Mouse (Mus musculus): ENCODE results near the gene Prps1. TPM values are rescaled to one million over a fixed set of nuclear protein-coding genes. Genes with fewer than 3 reads are reported as not detected.

Prps1 gene
- polyA plus RNA-seq, 2 experiments: 25.4 to 45.1 TPM

- Histone ChIP-seq H3K4me1 (ENCODE audit: control insufficient read depth, insufficient read depth, low read length) (no peaks in the 10 kb centered on the region), H3K27ac (replicated peaks; ENCODE audit: low read depth, low read length) (no peak overlapping the region), H3K9me3 (ENCODE audit: control insufficient read depth, low read length) (no peaks in the 10 kb centered on the region), H3K9ac (ENCODE audit: low read depth, low read length, severe bottlenecking) (no peak overlapping the region), H3K4me2 (replicated peaks; ENCODE audit: low read depth, low read length, severe bottlenecking) (no peak overlapping the region), H3K4me3 (replicated peaks; ENCODE audit: low read length) (no peak overlapping the region), H3K36me3 (ENCODE audit: control insufficient read depth, insufficient read depth, low read length) (no peaks in the 10 kb centered on the region), H3K27me3 (ENCODE audit: control insufficient read depth, insufficient read depth, low read length) (no peaks in the 10 kb centered on the region)
- no peak for ATAC-seq (ENCODE audit: low FRiP score, low read depth)
- WGBS: 89% methylated on average over 10 of the region's 12 CpGs
- DNase-seq (ENCODE audit: low spot score): no peak
- TF ChIP-seq POLR2A (IDR thresholded peaks at IDR 0.05; ENCODE audit: borderline replicate concordance, extremely low read depth, insufficient read depth, insufficient read length): no peak
Observed at GRCm38 (mm10) chrX:140430506-140430905, 25.9 kb upstream of the Prps1 start.

DNA sequence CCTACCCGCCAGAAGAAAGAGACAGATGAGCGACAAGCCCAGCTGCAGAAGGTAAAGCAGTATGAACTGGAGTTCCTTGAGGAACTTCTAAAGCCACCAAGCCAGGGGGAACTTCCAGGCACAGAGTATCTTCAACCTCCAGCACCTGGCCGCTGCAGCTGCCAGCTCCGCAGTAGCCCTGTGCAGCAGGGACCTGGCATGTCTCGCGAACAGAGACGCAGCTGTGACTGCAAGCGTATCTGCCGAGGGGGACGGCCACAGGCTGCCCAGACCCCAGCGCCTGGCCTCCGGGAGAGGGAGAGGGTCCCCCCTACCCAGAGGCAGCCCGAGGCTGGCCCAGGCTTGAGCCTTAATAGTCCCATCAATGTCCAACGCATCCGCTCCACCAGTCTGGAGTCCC, 24.4 kb upstream of the Prps1 start:
- Histone ChIP-seq H3K4me3 (replicated peaks; ENCODE audit: low read length) (no peak overlapping the region), H3K9ac (ENCODE audit: low read depth, low read length, severe bottlenecking) (no peak overlapping the region), H3K4me2 (replicated peaks; ENCODE audit: low read depth, low read length, severe bottlenecking) (no peak overlapping the region), H3K27ac (replicated peaks; ENCODE audit: low read depth, low read length) (no peak overlapping the region), H3K36me3 (ENCODE audit: control insufficient read depth, insufficient read depth, low read length) (no peaks in the 10 kb centered on the region), H3K9me3 (ENCODE audit: control insufficient read depth, low read length) (no peaks in the 10 kb centered on the region), H3K27me3 (ENCODE audit: control insufficient read depth, insufficient read depth, low read length) (no peaks in the 10 kb centered on the region), H3K4me1 (ENCODE audit: control insufficient read depth, insufficient read depth, low read length) (no peaks in the 10 kb centered on the region)
- DNase-seq (ENCODE audit: low spot score) (no peak), ATAC-seq (ENCODE audit: low FRiP score, low read depth) (no peak)
- WGBS: 73% methylated on average over 14 of the region's 15 CpGs
- no peak for TF ChIP-seq POLR2A (IDR thresholded peaks at IDR 0.05; ENCODE audit: borderline replicate concordance, extremely low read depth, insufficient read depth, insufficient read length)

- H3K27me3 ChIP-seq (ENCODE audit: control insufficient read depth, insufficient read depth, low read length): no peaks in the 10 kb centered on the region
- ATAC-seq (ENCODE audit: low FRiP score, low read depth) (no peak), DNase-seq (ENCODE audit: low spot score) (no peak)
- H3K9me3 ChIP-seq (ENCODE audit: control insufficient read depth, low read length): no peaks in the 10 kb centered on the region
- TF ChIP-seq POLR2A (IDR thresholded peaks at IDR 0.05; ENCODE audit: borderline replicate concordance, extremely low read depth, insufficient read depth, insufficient read length): no peak
- no peak overlapping the region for H3K4me3 ChIP-seq (replicated peaks; ENCODE audit: low read length)
- no peak overlapping the region for H3K4me2 ChIP-seq (replicated peaks; ENCODE audit: low read depth, low read length, severe bottlenecking)
- no peaks in the 10 kb centered on the region for H3K4me1 ChIP-seq (ENCODE audit: control insufficient read depth, insufficient read depth, low read length)
- no peaks in the 10 kb centered on the region for H3K36me3 ChIP-seq (ENCODE audit: control insufficient read depth, insufficient read depth, low read length)
- H3K9ac ChIP-seq (ENCODE audit: low read depth, low read length, severe bottlenecking): no peak overlapping the region
- no peak overlapping the region for H3K27ac ChIP-seq (replicated peaks; ENCODE audit: low read depth, low read length)
- WGBS: 86% methylated on average over 11 of the region's 11 CpGs
Observed at GRCm38 (mm10) chrX:140432786-140433185, 23.6 kb upstream of the Prps1 start.

DNA sequence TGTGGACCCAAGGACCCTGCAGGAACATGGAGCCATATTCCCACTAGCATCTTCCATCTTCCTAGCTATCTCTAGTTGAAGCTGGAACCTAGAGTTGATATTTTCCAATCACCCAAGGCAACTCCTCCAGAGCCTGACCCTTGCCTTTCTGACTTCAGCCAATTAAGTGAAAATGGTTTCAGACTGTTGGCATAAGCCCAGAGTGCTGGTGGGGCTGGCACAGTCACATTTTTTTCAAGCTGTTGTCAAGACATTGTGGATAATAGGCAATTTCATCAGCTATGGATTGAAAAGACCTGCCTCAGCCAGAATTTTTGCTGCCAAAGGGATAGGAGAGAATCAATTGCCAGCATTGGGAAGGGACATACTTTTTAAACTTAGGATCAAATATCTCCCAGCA, 18.5 kb upstream of the Prps1 start:
- no peak for DNase-seq (ENCODE audit: low spot score)
- ATAC-seq (ENCODE audit: low FRiP score, low read depth): no peak
- H3K27ac ChIP-seq (replicated peaks; ENCODE audit: low read depth, low read length): no peak overlapping the region
- H3K4me2 ChIP-seq (replicated peaks; ENCODE audit: low read depth, low read length, severe bottlenecking): no peak overlapping the region
- H3K27me3 ChIP-seq (ENCODE audit: control insufficient read depth, insufficient read depth, low read length): no peaks in the 10 kb centered on the region; the same call in 1 of the 2 replicates
- no peaks in the 10 kb centered on the region for H3K36me3 ChIP-seq (ENCODE audit: control insufficient read depth, insufficient read depth, low read length)
- no peaks in the 10 kb centered on the region for H3K4me1 ChIP-seq (ENCODE audit: control insufficient read depth, insufficient read depth, low read length)
- no peaks in the 10 kb centered on the region for H3K9me3 ChIP-seq (ENCODE audit: control insufficient read depth, low read length)
- H3K4me3 ChIP-seq (replicated peaks; ENCODE audit: low read length): no peak overlapping the region
- no peak for TF ChIP-seq POLR2A (IDR thresholded peaks at IDR 0.05; ENCODE audit: borderline replicate concordance, extremely low read depth, insufficient read depth, insufficient read length)
- H3K9ac ChIP-seq (ENCODE audit: low read depth, low read length, severe bottlenecking): no peak overlapping the region

GRCm38 (mm10) chrX:140445551-140445950, 10.9 kb upstream of the Prps1 start:
- H3K36me3 ChIP-seq (ENCODE audit: control insufficient read depth, insufficient read depth, low read length): no peaks in the 10 kb centered on the region
- DNase-seq (ENCODE audit: low spot score): no peak
- H3K27me3 ChIP-seq (ENCODE audit: control insufficient read depth, insufficient read depth, low read length): no peaks in the 10 kb centered on the region; the same call in 1 of the 2 replicates
- H3K27ac ChIP-seq (replicated peaks; ENCODE audit: low read depth, low read length): no peak overlapping the region
- H3K9me3 ChIP-seq (ENCODE audit: control insufficient read depth, low read length): no peaks in the 10 kb centered on the region
- TF ChIP-seq POLR2A (IDR thresholded peaks at IDR 0.05; ENCODE audit: borderline replicate concordance, extremely low read depth, insufficient read depth, insufficient read length): no peak
- H3K9ac ChIP-seq (ENCODE audit: low read depth, low read length, severe bottlenecking): no peak overlapping the region
- no peak for ATAC-seq (ENCODE audit: low FRiP score, low read depth)
- H3K4me2 ChIP-seq (replicated peaks; ENCODE audit: low read depth, low read length, severe bottlenecking): no peak overlapping the region
- WGBS: 75% methylated on average over 11 of the region's 13 CpGs
- H3K4me3 ChIP-seq (replicated peaks; ENCODE audit: low read length): no peak overlapping the region
- no peaks in the 10 kb centered on the region for H3K4me1 ChIP-seq (ENCODE audit: control insufficient read depth, insufficient read depth, low read length)

GRCm38 (mm10) chrX:140450071-140450470, 6.3 kb upstream of the Prps1 start:
- no peak overlapping the region for H3K9ac ChIP-seq (ENCODE audit: low read depth, low read length, severe bottlenecking)
- no peak for TF ChIP-seq POLR2A (IDR thresholded peaks at IDR 0.05; ENCODE audit: borderline replicate concordance, extremely low read depth, insufficient read depth, insufficient read length)
- H3K27me3 ChIP-seq (ENCODE audit: control insufficient read depth, insufficient read depth, low read length): no peaks in the 10 kb centered on the region
- DNase-seq (ENCODE audit: low spot score) (no peak), ATAC-seq (ENCODE audit: low FRiP score, low read depth) (no peak)
- H3K4me2 ChIP-seq (replicated peaks; ENCODE audit: low read depth, low read length, severe bottlenecking): no peak overlapping the region
- WGBS: 77% methylated on average over 3 of the region's 3 CpGs
- no peak overlapping the region for H3K27ac ChIP-seq (replicated peaks; ENCODE audit: low read depth, low read length)
- no peaks in the 10 kb centered on the region for H3K36me3 ChIP-seq (ENCODE audit: control insufficient read depth, insufficient read depth, low read length)
- no peak overlapping the region for H3K4me3 ChIP-seq (replicated peaks; ENCODE audit: low read length)
- H3K9me3 ChIP-seq (ENCODE audit: control insufficient read depth, low read length): no peaks in the 10 kb centered on the region
- no peaks in the 10 kb centered on the region for H3K4me1 ChIP-seq (ENCODE audit: control insufficient read depth, insufficient read depth, low read length)

Measured in limb, embryonic 14.5 days (tissue).